Mouse (Mus musculus) neural tube, embryonic 10.5 days (tissue): ENCODE data around the gene Thsd4.
"Not testable (repeated sequence)": the region's sequence is repeated elsewhere in the genome, so short reads cannot be mapped to it uniquely, and the experiment has no call there.

Experiments used
- DNase-seq: peaks from one replicate; pipeline ENCODE4 v3.0.0-alpha.2; 2017; ENCODE audit warnings: low spot score; ENCODE audit errors: extremely low spot score

Thsd4 gene

DNA sequence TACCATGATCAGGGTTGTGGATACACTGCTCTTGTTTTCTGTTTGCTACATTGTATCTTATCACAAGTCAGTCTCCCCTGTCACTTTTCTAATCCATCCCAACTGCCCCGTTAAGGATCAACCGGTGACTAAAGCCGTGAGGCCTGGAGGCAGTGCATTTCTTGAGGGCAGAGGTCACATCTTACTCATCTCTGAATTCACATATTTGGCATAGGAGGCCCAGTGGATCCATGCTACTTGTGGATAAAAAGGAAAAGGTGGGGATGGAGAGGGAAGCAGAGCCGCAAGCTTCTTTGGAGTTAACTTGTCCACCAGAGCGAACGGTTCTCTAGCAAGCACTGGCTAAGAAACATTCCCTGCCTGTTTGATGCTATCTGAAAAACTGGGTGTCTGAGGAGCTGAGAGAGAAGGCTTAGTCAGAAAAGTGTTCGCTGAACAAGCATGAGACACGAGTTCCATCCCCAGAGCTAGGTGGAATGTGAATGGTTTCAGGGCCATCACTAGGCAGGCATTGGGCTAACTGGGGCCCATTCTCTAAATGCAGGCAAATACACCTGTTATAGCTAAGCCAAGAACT is 211.0 kb downstream of the Thsd4 start:
- no peak for DNase-seq

GRCm38 (mm10) chr9:60309786-60310711 is 211.8 kb downstream of the Thsd4 start:
- DNase-seq, result peak; percentile 44

- DNase-seq, result no peak
Observed at GRCm38 (mm10) chr9:60308182-60308581, 213.7 kb downstream of the Thsd4 start.

GRCm38 (mm10) chr9:60307469-60307868 is 214.4 kb downstream of the Thsd4 start:
- DNase-seq, result no peak

DNA sequence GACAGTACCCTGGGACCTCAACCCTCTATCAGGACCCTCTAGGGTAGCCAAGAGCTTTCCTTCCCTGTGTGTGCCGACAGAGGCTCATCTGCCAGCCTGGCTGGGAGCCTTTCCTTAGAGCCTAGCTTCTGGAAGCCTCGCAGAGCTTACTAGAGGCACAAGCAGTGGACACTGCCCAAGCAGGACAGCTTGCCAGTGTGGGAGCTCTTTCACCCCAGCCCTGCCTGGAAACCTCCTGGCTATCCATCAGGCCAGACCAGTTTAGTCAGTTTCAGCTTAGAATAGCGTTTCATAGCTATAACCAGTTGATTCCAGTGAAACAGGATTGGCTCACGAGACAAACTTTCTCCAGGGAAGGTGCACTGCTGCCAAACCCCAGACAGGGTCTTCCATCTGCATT is 215.6 kb downstream of the Thsd4 start:
- no peak for DNase-seq

DNA sequence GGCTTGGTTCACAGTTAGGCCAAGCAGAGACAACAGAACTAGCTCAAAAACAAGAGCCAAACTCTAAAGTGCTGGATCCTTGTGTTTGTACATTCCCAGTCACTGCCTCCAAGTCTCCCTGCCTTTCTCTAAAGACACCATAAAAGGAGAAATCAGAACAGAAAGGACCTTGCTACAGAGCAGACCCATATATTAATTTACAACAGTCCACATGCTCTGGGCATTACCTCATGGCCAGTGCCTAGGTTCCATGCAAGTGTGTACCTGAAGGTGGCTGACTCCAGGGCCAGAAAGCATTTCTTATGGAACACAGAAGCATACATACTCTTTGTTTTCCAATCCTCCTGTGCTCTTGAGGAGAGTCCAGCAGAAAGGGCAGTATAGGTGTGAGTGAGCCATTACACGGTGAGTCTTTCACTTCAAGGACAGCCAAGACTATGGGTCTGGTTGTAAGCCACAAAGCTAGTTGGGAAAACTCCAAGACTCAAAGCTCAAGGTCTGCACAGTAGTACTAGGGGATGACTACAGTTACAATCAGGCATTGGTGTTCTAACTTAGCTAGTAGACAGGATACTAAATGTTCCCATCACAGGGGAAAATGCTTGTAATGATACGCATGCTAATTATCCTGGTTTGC is 216.5 kb downstream of the Thsd4 start:
- no peak for DNase-seq

DNA sequence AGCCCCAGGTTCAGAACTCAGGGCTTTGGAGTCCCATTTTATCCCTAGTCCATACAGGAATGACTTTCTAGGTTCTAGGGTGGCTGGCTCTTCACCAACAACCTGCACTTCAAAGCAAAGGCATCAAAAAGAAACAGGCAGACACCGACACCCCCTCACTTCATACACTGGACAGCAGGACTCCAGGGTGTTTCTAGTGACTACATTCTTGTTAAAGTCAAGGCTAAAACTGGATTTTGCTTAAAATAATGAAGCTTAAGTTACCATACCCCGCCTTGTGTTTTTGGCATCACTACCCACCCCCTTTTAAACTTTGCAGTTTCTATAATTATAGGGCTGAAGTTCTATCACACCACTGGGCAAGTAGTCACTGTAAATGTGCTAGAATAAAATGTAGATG is 225.6 kb downstream of the Thsd4 start:
- no peak for DNase-seq

- no peak for DNase-seq
Observed at GRCm38 (mm10) chr9:60295199-60295598, 226.6 kb downstream of the Thsd4 start.

GRCm38 (mm10) chr9:60293129-60293528 is 228.7 kb downstream of the Thsd4 start:
- no peak for DNase-seq

DNA sequence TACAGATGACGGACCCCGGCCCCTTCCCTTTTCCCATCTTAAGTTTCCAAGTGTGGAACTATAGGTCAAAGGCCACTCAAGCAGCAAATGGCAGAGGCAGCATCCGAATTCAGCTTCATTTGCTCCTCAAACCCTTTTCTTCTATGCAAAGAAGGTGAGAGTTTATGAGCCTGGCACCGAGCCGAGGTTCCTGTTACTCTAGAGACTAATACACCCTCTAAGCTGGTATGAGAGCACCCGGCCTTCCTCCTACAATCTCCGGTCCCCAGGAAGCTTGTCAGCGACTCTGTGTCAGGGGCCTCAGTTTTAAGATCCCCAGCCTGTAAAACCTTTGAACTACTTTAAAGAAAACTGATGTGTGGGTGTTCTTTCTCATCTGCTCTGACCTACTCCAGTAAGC is 231.1 kb downstream of the Thsd4 start:
- no peak for DNase-seq

GRCm38 (mm10) chr9:60288789-60289188 is 233.1 kb downstream of the Thsd4 start:
- DNase-seq, result no peak

DNA sequence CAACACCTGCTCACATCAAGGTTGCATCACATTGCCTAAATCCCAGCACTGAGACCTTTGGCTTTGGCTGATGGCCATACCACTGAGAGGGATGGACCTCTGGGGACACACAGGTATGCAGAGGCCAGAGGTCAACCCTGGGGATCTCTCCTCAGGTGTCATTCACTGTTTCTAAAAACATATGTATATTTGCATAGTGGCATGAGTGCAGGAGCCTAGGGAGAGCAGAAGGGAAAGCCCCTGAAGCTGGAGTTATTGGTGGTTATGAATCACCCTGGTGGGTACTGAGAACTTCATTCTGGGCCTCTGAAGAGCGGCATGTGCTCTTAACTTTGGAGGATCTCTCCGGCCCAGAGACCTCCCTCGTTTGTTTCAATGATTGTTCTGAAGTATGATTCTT is 235.5 kb downstream of the Thsd4 start:
- DNase-seq, result no peak

DNA sequence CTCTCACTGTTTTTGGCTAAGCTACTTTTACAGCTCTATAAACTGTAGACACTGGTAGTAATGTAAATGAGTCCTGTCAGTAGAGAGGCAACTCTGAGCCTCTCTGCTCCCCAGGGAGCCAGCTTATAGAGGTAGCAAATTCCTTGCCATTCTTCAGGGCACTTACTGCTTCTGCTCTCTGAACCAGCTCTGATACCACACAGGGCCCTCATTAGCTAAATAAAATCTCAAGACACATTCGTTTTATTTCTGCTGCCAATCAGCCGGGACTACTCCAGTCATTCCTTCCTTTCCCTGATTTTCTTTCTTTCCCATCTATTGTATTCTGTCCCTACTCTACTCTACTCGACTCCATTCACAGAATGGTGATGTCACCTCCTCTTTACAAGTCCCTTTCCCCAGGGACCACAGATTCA is 236.8 kb downstream of the Thsd4 start:
- no peak for DNase-seq

GRCm38 (mm10) chr9:60284318-60284717 is 237.5 kb downstream of the Thsd4 start:
- DNase-seq, result no peak

DNA sequence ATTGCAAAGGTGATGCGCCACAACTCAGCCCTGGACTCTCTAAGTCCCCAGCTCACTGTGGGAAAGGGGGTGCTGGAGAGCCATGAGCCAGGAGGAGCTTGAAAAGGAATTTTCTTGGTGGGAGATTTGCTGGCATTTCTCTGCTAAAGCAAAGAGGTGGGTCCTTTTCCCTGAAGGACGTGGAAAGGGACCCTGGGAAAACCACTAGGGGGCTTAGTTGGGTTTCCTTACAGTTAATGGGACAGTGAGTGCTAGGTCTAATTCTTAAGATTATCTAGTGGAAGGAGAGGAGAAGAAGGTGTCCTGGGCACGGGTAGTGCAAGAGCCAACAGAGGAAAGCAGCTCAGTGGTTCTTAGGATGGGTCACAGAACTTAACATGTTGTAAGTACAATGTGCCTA is 238.3 kb downstream of the Thsd4 start:
- DNase-seq, result no peak

- no peak for DNase-seq
Observed at GRCm38 (mm10) chr9:60281281-60281680, 240.6 kb downstream of the Thsd4 start.

DNA sequence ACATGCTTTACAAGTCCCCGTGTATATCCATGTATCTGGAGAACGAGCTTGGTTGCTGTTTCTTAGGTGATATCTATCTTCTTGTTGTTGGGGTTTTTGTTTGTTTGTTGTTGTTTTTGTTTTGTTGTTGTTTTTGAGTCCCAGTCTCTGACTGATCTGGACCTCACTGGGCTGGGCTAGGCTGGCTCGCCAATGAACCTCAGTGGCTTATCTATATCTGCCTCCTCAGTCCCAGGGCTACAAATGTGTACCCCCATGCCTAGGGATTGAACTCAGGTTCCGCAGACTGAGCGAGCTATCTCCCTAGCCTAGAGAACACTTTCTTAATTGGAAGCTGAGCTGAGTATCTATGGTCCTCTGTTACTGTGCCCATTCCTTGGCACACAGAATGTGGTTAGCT is 241.1 kb downstream of the Thsd4 start:
- no peak for DNase-seq

- no peak for DNase-seq
Observed at GRCm38 (mm10) chr9:60279556-60279955, 242.3 kb downstream of the Thsd4 start.

- no peak for DNase-seq
Observed at GRCm38 (mm10) chr9:60276351-60276750, 245.5 kb downstream of the Thsd4 start.

DNA sequence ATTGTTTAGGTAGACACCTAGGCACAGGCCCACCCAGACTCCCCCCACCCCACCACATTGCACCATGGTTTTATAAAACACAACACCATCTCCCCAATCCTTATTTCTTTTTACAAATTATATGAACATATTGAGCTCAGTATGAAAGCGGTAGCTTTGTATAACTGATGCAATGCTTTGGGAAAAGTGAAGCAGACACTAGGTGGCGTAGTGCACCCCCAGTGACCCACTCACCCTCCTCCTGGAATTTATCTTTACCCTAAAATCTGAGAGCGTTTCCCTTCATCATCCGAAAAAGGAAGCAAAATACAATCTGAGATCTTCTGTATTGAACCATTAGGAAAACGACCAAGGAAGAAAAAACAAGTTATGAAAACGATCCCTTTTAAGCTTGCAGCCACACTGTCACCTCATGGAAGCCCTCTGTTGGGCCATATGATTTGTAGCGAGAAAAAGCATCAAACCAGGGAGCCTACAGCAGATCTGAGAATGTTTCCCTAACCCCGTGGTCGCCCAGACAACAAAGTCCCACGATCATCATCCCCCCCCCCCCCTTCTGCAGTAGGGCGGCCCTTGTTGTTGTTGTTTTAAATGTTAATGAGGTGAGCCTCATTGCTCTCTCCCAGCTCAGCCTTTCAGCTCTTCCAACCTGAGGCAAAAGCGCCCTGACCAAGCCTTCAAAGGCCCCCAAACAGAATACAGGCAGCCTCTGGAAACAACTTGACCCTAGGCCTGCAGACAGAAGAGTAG is 246.3 kb downstream of the Thsd4 start:
- DNase-seq, result peak; percentile 53

DNA sequence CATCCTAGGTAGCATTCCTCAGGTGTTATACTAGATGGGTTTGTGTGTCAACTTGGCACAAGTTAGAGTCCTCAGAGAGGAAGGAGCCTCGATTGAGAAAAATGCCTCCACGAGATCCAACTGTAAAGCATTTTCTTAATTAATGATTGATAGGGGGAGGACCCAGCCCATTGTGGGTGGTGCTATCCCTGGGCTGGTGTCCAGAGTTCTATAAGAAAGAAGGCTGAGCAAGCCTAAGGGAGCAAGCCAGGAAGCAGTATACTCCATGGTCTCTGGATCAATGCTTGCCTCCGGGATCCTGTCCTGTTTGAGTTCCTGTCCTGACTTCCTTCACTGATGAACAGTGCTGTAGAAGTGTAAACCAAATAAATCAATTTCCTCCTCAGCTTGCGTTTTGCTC is 247.3 kb downstream of the Thsd4 start:
- DNase-seq, result no peak

- not testable (repeated sequence) for DNase-seq
Observed at GRCm38 (mm10) chr9:60272345-60272744, 249.5 kb downstream of the Thsd4 start.
